ENCODE assay signal across 21 mouse cellular contexts in genomic region chr4:12776217-12776578, GRCm38 (mm10).
A peak's percentile ranks its signal among the peaks of the same experiment; 100 is the strongest.
DNase-seq lines count a peak whose midpoint lies in the region; ATAC-seq and TF ChIP-seq lines count a peak whose summit lies in the region.
"Had no signal": no experiment of that assay in that cellular context is flagged by ENCODE, and none has a peak within 500 bp of the region (broad histone marks: within the 10 kb centered on the region; RNA-seq: fewer than 3 reads in every experiment).

No protein-coding gene starts in this region.

- H3K27ac ChIP-seq in hindbrain, embryonic 12.5 days, result 0 out of 2 replicates have a peak overlapping the region, but pooled peaks have one; percentile 48
- no peak overlapping the region for H3K27ac ChIP-seq in hindbrain, postnatal 0 days
- no peak overlapping the region; the same call in 1 of the 2 replicates for H3K27ac ChIP-seq in embryonic facial prominence, embryonic 10.5 days (replicated peaks)
- H3K27ac ChIP-seq in hindbrain, embryonic 14.5 days, result peak overlapping the region; percentile 14; the same call in 1 of the 2 replicates
- peak overlapping the region; percentile 64; the same call in 1 of the 2 replicates for H3K27ac ChIP-seq in midbrain, embryonic 14.5 days (replicated peaks; ENCODE audit: low read depth, low read length)
- H3K27ac ChIP-seq: embryonic facial prominence, embryonic 12.5 days; liver, embryonic 14.5 days had no signal

- H3K4me1 ChIP-seq in hindbrain, embryonic 12.5 days, result peaks cover 14% of the 10 kb centered on the region
- H3K4me1 ChIP-seq in hindbrain, postnatal 0 days (ENCODE audit: insufficient read depth, low read length), result no peaks in the 10 kb centered on the region
- peaks cover 34% of the 10 kb centered on the region for H3K4me1 ChIP-seq in embryonic facial prominence, embryonic 10.5 days
- H3K4me1 ChIP-seq in hindbrain, embryonic 14.5 days (replicated peaks; ENCODE audit: control insufficient read depth, insufficient read depth, low read length), result peaks cover 5% of the 10 kb centered on the region
- peaks cover 19% of the 10 kb centered on the region for H3K4me1 ChIP-seq in midbrain, embryonic 14.5 days (ENCODE audit: control insufficient read depth, insufficient read depth, low read length)

- H3K27me3 ChIP-seq in hindbrain, embryonic 12.5 days, result no peaks in the 10 kb centered on the region
- H3K27me3 ChIP-seq in hindbrain, postnatal 0 days (ENCODE audit: insufficient read depth, low read length), result no peaks in the 10 kb centered on the region
- H3K27me3 ChIP-seq in embryonic facial prominence, embryonic 10.5 days (replicated peaks; ENCODE audit: low read depth, poor library complexity, severe bottlenecking), result no peaks in the 10 kb centered on the region
- no peaks in the 10 kb centered on the region for H3K27me3 ChIP-seq in hindbrain, embryonic 14.5 days (ENCODE audit: control insufficient read depth, insufficient read depth, low read length)
- H3K27me3 ChIP-seq in midbrain, embryonic 14.5 days (ENCODE audit: control insufficient read depth, insufficient read depth, low read length), result no peaks in the 10 kb centered on the region
- H3K27me3 ChIP-seq: embryonic facial prominence, embryonic 12.5 days; forebrain, embryonic 15.5 days had no signal

- H3K9me3 ChIP-seq in hindbrain, embryonic 12.5 days (replicated peaks), result no peaks in the 10 kb centered on the region
- no peaks in the 10 kb centered on the region for H3K9me3 ChIP-seq in hindbrain, postnatal 0 days (ENCODE audit: low read length)
- H3K9me3 ChIP-seq in embryonic facial prominence, embryonic 10.5 days, result no peaks in the 10 kb centered on the region
- H3K9me3 ChIP-seq in hindbrain, embryonic 14.5 days (ENCODE audit: control insufficient read depth, low read length), result no peaks in the 10 kb centered on the region
- H3K9me3 ChIP-seq in midbrain, embryonic 14.5 days (ENCODE audit: control insufficient read depth, low read length), result no peaks in the 10 kb centered on the region
- H3K9me3 ChIP-seq: embryonic facial prominence, embryonic 12.5 days; forebrain, embryonic 15.5 days had no signal

- H3K36me3 ChIP-seq in hindbrain, embryonic 12.5 days, result no peaks in the 10 kb centered on the region
- H3K36me3 ChIP-seq in hindbrain, postnatal 0 days (ENCODE audit: insufficient read depth, low read length), result no peaks in the 10 kb centered on the region
- no peaks in the 10 kb centered on the region for H3K36me3 ChIP-seq in embryonic facial prominence, embryonic 10.5 days (replicated peaks)
- H3K36me3 ChIP-seq in hindbrain, embryonic 14.5 days (replicated peaks; ENCODE audit: control insufficient read depth, insufficient read depth), result no peaks in the 10 kb centered on the region
- no peaks in the 10 kb centered on the region for H3K36me3 ChIP-seq in midbrain, embryonic 14.5 days (ENCODE audit: control insufficient read depth, insufficient read depth, low read length)
- H3K36me3 ChIP-seq: embryonic facial prominence, embryonic 12.5 days; forebrain, embryonic 15.5 days had no signal

- ATAC-seq in hindbrain, embryonic 12.5 days (ENCODE audit: low FRiP score), result no peak
- no peak for ATAC-seq in hindbrain, postnatal 0 days
- ATAC-seq in hindbrain, embryonic 14.5 days (ENCODE audit: low FRiP score), result no peak
- ATAC-seq in midbrain, embryonic 14.5 days (ENCODE audit: low FRiP score, low TSS enrichment), result no peak

- H3K4me3 ChIP-seq in hindbrain, embryonic 12.5 days, result no peak overlapping the region
- H3K4me3 ChIP-seq in hindbrain, postnatal 0 days (ENCODE audit: low read length), result no peak overlapping the region
- no peak overlapping the region for H3K4me3 ChIP-seq in embryonic facial prominence, embryonic 10.5 days
- H3K4me3 ChIP-seq in hindbrain, embryonic 14.5 days (replicated peaks; ENCODE audit: low read length), result no peak overlapping the region
- H3K4me3 ChIP-seq in midbrain, embryonic 14.5 days (replicated peaks; ENCODE audit: low read depth, low read length), result no peak overlapping the region
- H3K4me3 ChIP-seq: embryonic facial prominence, embryonic 12.5 days; erythroblast, embryonic 14.5 days; forebrain, embryonic 15.5 days had no signal

- TF ChIP-seq CTCF in hindbrain, postnatal 0 days (IDR thresholded peaks at IDR 0.05; ENCODE audit: low read depth), result no peak

- no peak overlapping the region for H3K9ac ChIP-seq in hindbrain, embryonic 12.5 days
- H3K9ac ChIP-seq in hindbrain, postnatal 0 days (replicated peaks; ENCODE audit: low read length), result no peak overlapping the region
- H3K9ac ChIP-seq in hindbrain, embryonic 14.5 days, result no peak overlapping the region
- no peak overlapping the region for H3K9ac ChIP-seq in midbrain, embryonic 14.5 days (replicated peaks; ENCODE audit: low read length)
- H3K9ac ChIP-seq: embryonic facial prominence, embryonic 12.5 days; forebrain, embryonic 15.5 days; liver, embryonic 14.5 days had no signal

- 80% methylated on average over 2 of the region's 2 CpGs for WGBS in hindbrain, embryonic 12.5 days
- WGBS in hindbrain, postnatal 0 days, result 84% methylated on average over 2 of the region's 2 CpGs
- WGBS in embryonic facial prominence, embryonic 10.5 days, result 51% methylated on average over 2 of the region's 2 CpGs
- 86% methylated on average over 2 of the region's 2 CpGs for WGBS in hindbrain, embryonic 14.5 days
- 88% methylated on average over 2 of the region's 2 CpGs for WGBS in midbrain, embryonic 14.5 days

- DNase-seq in hindbrain, postnatal 0 days (ENCODE audit: low spot score), result no peak
- DNase-seq in embryonic facial prominence, embryonic 10.5 days (ENCODE audit: low spot score), result peak; percentile 40
- DNase-seq in hindbrain, embryonic 14.5 days (ENCODE audit: low spot score), result no peak
- no peak for DNase-seq in midbrain, embryonic 14.5 days
- DNase-seq in gastrocnemius, postnatal 4 days (ENCODE audit: low spot score in 2 of 2), result no peak
- no peak for DNase-seq in yolk sac, embryonic 10.5 days (ENCODE audit: low spot score)
- DNase-seq: adrenal gland, postnatal 36 days; B cell, adult 2 months; cerebellum, adult 11-12 months; cerebellum, postnatal 36 days; gastrocnemius, postnatal 36 days; kidney, adult 18-20 months; kidney, postnatal 10 days; left cerebral cortex, postnatal 4 days; right cerebral cortex, postnatal 14 days; thymus, postnatal 4 days had no signal

- no peak overlapping the region for H3K4me2 ChIP-seq in hindbrain, embryonic 12.5 days (replicated peaks)
- no peak overlapping the region for H3K4me2 ChIP-seq in hindbrain, postnatal 0 days (ENCODE audit: low read depth, low read length)
- no peak overlapping the region for H3K4me2 ChIP-seq in hindbrain, embryonic 14.5 days (replicated peaks)
- no peak overlapping the region for H3K4me2 ChIP-seq in midbrain, embryonic 14.5 days (ENCODE audit: low read length)
- H3K4me2 ChIP-seq: embryonic facial prominence, embryonic 12.5 days; forebrain, embryonic 15.5 days had no signal

Comparison
In these comparisons a context has a peak if more than half of its experiments do, and no peak if none do; other contexts are left out.
1. H3K27ac ChIP-seq: peak in hindbrain, embryonic 12.5 days (single experiment), hindbrain, embryonic 14.5 days (single experiment) and midbrain, embryonic 14.5 days (single experiment); none in hindbrain, postnatal 0 days (single experiment) and embryonic facial prominence, embryonic 10.5 days (single experiment).